Mouse (Mus musculus) lung, embryonic 14.5 days (tissue): ENCODE measurements around the gene Fam229a. TPM values are rescaled to one million over a fixed set of nuclear protein-coding genes. Genes with fewer than 3 reads are reported as not detected.
A peak's percentile ranks its signal among the peaks of the same experiment; 100 is the strongest.
"Not testable (repeated sequence)": the region's sequence is repeated elsewhere in the genome, so short reads cannot be mapped to it uniquely, and the experiment has no call there.

Experiments used
- ATAC-seq: fragments of 200-750 bp; cut with Nextera tagmentation; 2 replicates; pipeline ENCODE4 v1.8.0; 2017; ENCODE audit warnings: mild to moderate bottlenecking, moderate TSS enrichment, moderate library complexity; ENCODE audit not compliant: insufficient read depth
- DNase-seq: peaks from one replicate; pipeline ENCODE4 v3.0.0-alpha.2; 2015
- H3K27ac ChIP-seq: fragments of 300-500 bp; sonication (generic); 2 replicates; pipeline ENCODE4 v1.5.1; 2014; ENCODE audit warnings: low read depth, mild to moderate bottlenecking, moderate library complexity
- H3K27me3 ChIP-seq: fragments of 300-500 bp; sonication (generic); 2 replicates; pipeline ENCODE4 v1.6.1; 2014; ENCODE audit warnings: low read length, control low read depth; ENCODE audit not compliant: insufficient read depth
- H3K36me3 ChIP-seq: fragments of 300-500 bp; sonication (generic); 2 replicates; pipeline ENCODE4 v1.6.1; 2014; ENCODE audit warnings: control low read depth; ENCODE audit not compliant: insufficient read depth
- H3K4me1 ChIP-seq: fragments of 300-500 bp; sonication (generic); 2 replicates; pipeline ENCODE4 v1.6.1; 2014; ENCODE audit warnings: antibody characterized with exemption, control low read depth; ENCODE audit not compliant: insufficient read depth
- H3K4me2 ChIP-seq: fragments of 300-500 bp; sonication (generic); 2 replicates; pipeline ENCODE4 v1.6.1; 2014; ENCODE audit warnings: mild to moderate bottlenecking
- H3K4me3 ChIP-seq: fragments of 300-500 bp; sonication (generic); 2 replicates; pipeline ENCODE4 v1.5.1; 2014; ENCODE audit warnings: low read depth, low read length
- H3K9ac ChIP-seq: fragments of 300-500 bp; sonication (generic); 2 replicates; pipeline ENCODE4 v1.6.1; 2014
- H3K9me3 ChIP-seq: fragments of 300-500 bp; sonication (generic); 2 replicates; pipeline ENCODE4 v1.6.1; 2016; ENCODE audit warnings: low read depth, low read length, control low read depth
- CTCF ChIP-seq: IDR thresholded peaks from 2 replicates; pipeline ENCODE4 v1.5.1; 2016; ENCODE audit warnings: antibody characterized with exemption, low read depth
- WGBS: fragments of 180-500 bp; shearing (Covaris S2); extraction: QIAGEN DNeasy Blood & Tissue Kit; methylation state at CpG from one replicate; pipeline ENCODE4 v1.1.7; 2014; 5-methylcytosine and 5-hydroxymethylcytosine counted together
- polyA plus RNA-seq: library from polyadenylated mRNA; unstranded; fragments of >200 nt; fragmentation: Nextera tagmentation; extraction: Ambion mirVana; gene quantifications from 2 replicates; pipeline ENCODE4 v1.2.1, GENCODE M21; 2014

The Fam229a gene
- polyA plus RNA-seq, 1 experiment from 2014 or later: not detected

GRCm38 (mm10) chr4:129455265-129455664 is 35.7 kb upstream of the Fam229a start:
- DNase-seq: peak; percentile 94
- ATAC-seq: peak; percentile 87
- Histone ChIP-seq H3K36me3 (no peaks in the 10 kb centered on the region), H3K4me2 (no peak overlapping the region), H3K27me3 (no peaks in the 10 kb centered on the region), H3K27ac (no peak overlapping the region), H3K9me3 (no peaks in the 10 kb centered on the region), H3K4me1 (no peaks in the 10 kb centered on the region), H3K4me3 (no peak overlapping the region), H3K9ac (no peak overlapping the region)
- peak; percentile 98 for TF ChIP-seq CTCF
- WGBS: 1% methylated on average over 5 of the region's 5 CpGs

GRCm38 (mm10) chr4:129456126-129456525 is 34.9 kb upstream of the Fam229a start:
- H3K36me3 ChIP-seq: no peaks in the 10 kb centered on the region
- no peaks in the 10 kb centered on the region for H3K27me3 ChIP-seq
- H3K27ac ChIP-seq: no peak overlapping the region
- no peak overlapping the region for H3K4me2 ChIP-seq
- 57% methylated on average over 5 of the region's 5 CpGs for WGBS
- H3K4me1 ChIP-seq: no peaks in the 10 kb centered on the region
- H3K4me3 ChIP-seq: no peak overlapping the region
- H3K9me3 ChIP-seq: no peaks in the 10 kb centered on the region
- no peak for DNase-seq
- no peak overlapping the region for H3K9ac ChIP-seq
- TF ChIP-seq CTCF: no peak
- no peak for ATAC-seq

GRCm38 (mm10) chr4:129457311-129457710 is 33.7 kb upstream of the Fam229a start:
- H3K9me3 ChIP-seq, H3K9ac ChIP-seq, H3K4me3 ChIP-seq, ATAC-seq, DNase-seq, H3K4me2 ChIP-seq, H3K4me1 ChIP-seq, H3K36me3 ChIP-seq, H3K27ac ChIP-seq, H3K27me3 ChIP-seq: not testable (repeated sequence)
- 65% methylated on average over 2 of the region's 2 CpGs for WGBS

- Histone ChIP-seq H3K9me3 (no peaks in the 10 kb centered on the region), H3K36me3 (no peaks in the 10 kb centered on the region), H3K4me1 (peaks cover 3% of the 10 kb centered on the region; the same call in 1 of the 2 replicates), H3K4me2 (no peak overlapping the region), H3K9ac (no peak overlapping the region), H3K27ac (no peak overlapping the region), H3K4me3 (no peak overlapping the region), H3K27me3 (no peaks in the 10 kb centered on the region)
- 90% methylated on average over 3 of the region's 3 CpGs for WGBS
- ATAC-seq: no peak
- no peak for DNase-seq
- TF ChIP-seq CTCF: no peak
Observed at GRCm38 (mm10) chr4:129459726-129460125, 31.3 kb upstream of the Fam229a start.

- under 1% methylated on average over 4 of the region's 4 CpGs for WGBS
- Histone ChIP-seq H3K4me3 (peak overlapping the region; percentile 45), H3K27me3 (no peaks in the 10 kb centered on the region), H3K36me3 (peaks cover 11% of the 10 kb centered on the region), H3K27ac (peak overlapping the region; percentile 88), H3K9me3 (no peaks in the 10 kb centered on the region), H3K4me2 (peak overlapping the region; percentile 74), H3K9ac (peak overlapping the region; percentile 58), H3K4me1 (peaks cover 3% of the 10 kb centered on the region; the same call in 1 of the 2 replicates)
- no peak for TF ChIP-seq CTCF
- DNase-seq (no peak), ATAC-seq (peak; percentile 29)
Observed at GRCm38 (mm10) chr4:129460827-129461182, 30.2 kb upstream of the Fam229a start.

GRCm38 (mm10) chr4:129461183-129461960 is 29.6 kb upstream of the Fam229a start, which contains the start of gene Bsdc1:
Gene Bsdc1, plus strand, starts transcription at chr4:129461581.
- H3K4me3 ChIP-seq: peak within 1 kb of the TSS; percentile 84
- no peak for TF ChIP-seq CTCF
- peak within 1 kb of the TSS; percentile 73 for H3K9ac ChIP-seq
- DNase-seq (peak; percentile 100), ATAC-seq (peak; percentile 99)
- H3K27me3 ChIP-seq: no peaks in the 10 kb centered on the region
- peaks cover 16% of the 10 kb centered on the region for H3K36me3 ChIP-seq
- H3K4me1 ChIP-seq: peaks cover 3% of the 10 kb centered on the region; the same call in 1 of the 2 replicates
- H3K9me3 ChIP-seq: no peaks in the 10 kb centered on the region
- H3K27ac ChIP-seq: peak within 1 kb of the TSS; percentile 88
- H3K4me2 ChIP-seq: peak within 1 kb of the TSS; percentile 77
- WGBS: under 1% methylated on average over 46 of the region's 46 CpGs

GRCm38 (mm10) chr4:129462118-129462517 is 28.9 kb upstream of the Fam229a start:
- Histone ChIP-seq H3K36me3 (peaks cover 24% of the 10 kb centered on the region), H3K27ac (peak overlapping the region; percentile 80), H3K9ac (peak overlapping the region; percentile 73), H3K4me1 (peaks cover 3% of the 10 kb centered on the region; the same call in 1 of the 2 replicates), H3K9me3 (no peaks in the 10 kb centered on the region), H3K27me3 (no peaks in the 10 kb centered on the region), H3K4me2 (peak overlapping the region; percentile 77), H3K4me3 (peak overlapping the region; percentile 84)
- ATAC-seq (no peak), DNase-seq (no peak)
- TF ChIP-seq CTCF: no peak
- WGBS: 43% methylated on average over 3 of the region's 3 CpGs
